Mouse (Mus musculus) liver, embryonic 11.5 days (tissue): Measurements from ENCODE around the gene Batf3. TPM values are rescaled to one million over a fixed set of nuclear protein-coding genes. Genes with fewer than 3 reads are reported as not detected.

ENCODE experiments used
- ATAC-seq: fragments of 200-750 bp; cut with Nextera tagmentation; replicated peaks from 2 replicates; pipeline ENCODE4 v1.8.0; 2017; ENCODE audit warnings: moderate number of reproducible peaks, mild to moderate bottlenecking, moderate TSS enrichment, moderate library complexity; ENCODE audit not compliant: low FRiP score
- DNase-seq: peaks from one replicate; pipeline ENCODE4 v3.0.0-alpha.2; 2017; ENCODE audit warnings: low spot score
- H3K27ac ChIP-seq: fragments of 300-500 bp; sonication (generic); 2 replicates; pipeline ENCODE4 v1.5.1; 2014; ENCODE audit warnings: mild to moderate bottlenecking, low read depth, low read length, control low read depth
- H3K27me3 ChIP-seq: fragments of 300-500 bp; sonication (generic); replicated peaks from 2 replicates; pipeline ENCODE4 v1.6.1; 2014; ENCODE audit warnings: low read length, mixed read lengths; ENCODE audit not compliant: control insufficient read depth, insufficient read depth
- H3K36me3 ChIP-seq: fragments of 300-500 bp; sonication (generic); 2 replicates; pipeline ENCODE4 v1.6.1; 2014; ENCODE audit warnings: mild to moderate bottlenecking, low read length, moderate library complexity, mixed read lengths; ENCODE audit not compliant: control insufficient read depth, insufficient read depth
- H3K4me1 ChIP-seq: fragments of 300-500 bp; sonication (generic); replicated peaks from 2 replicates; pipeline ENCODE4 v1.6.1; 2014; ENCODE audit warnings: low read length, mixed read lengths; ENCODE audit not compliant: control insufficient read depth, insufficient read depth
- H3K4me2 ChIP-seq: fragments of 300-500 bp; sonication (generic); 2 replicates; pipeline ENCODE4 v1.6.1; 2014; ENCODE audit warnings: mild to moderate bottlenecking, control low read depth, moderate library complexity
- H3K4me3 ChIP-seq: fragments of 300-500 bp; sonication (generic); 2 replicates; pipeline ENCODE4 v1.5.1; 2014; ENCODE audit warnings: low read depth, low read length, control low read depth
- H3K9ac ChIP-seq: fragments of 300-500 bp; sonication (generic); 2 replicates; pipeline ENCODE4 v1.6.1; 2014; ENCODE audit warnings: low read depth, low read length, control low read depth
- H3K9me3 ChIP-seq: fragments of 300-500 bp; sonication (generic); 2 replicates; pipeline ENCODE4 v1.6.1; 2016; ENCODE audit warnings: low read length, inconsistent platforms, mixed read lengths; ENCODE audit not compliant: control insufficient read depth
- WGBS: fragments of 180-500 bp; shearing (Covaris S2); extraction: QIAGEN DNeasy Blood & Tissue Kit; methylation state at CpG from one replicate; pipeline ENCODE4 v1.1.7; 2014; 5-methylcytosine and 5-hydroxymethylcytosine counted together
- polyA plus RNA-seq: library from polyadenylated mRNA; unstranded; fragments of >200 nt; fragmentation: Nextera tagmentation; extraction: Ambion mirVana; gene quantifications from 2 replicates; pipeline ENCODE4 v1.2.1, GENCODE M21; 2014

The Batf3 gene
- polyA plus RNA-seq, 1 experiment from 2014 or later, result 6.0 TPM

DNA sequence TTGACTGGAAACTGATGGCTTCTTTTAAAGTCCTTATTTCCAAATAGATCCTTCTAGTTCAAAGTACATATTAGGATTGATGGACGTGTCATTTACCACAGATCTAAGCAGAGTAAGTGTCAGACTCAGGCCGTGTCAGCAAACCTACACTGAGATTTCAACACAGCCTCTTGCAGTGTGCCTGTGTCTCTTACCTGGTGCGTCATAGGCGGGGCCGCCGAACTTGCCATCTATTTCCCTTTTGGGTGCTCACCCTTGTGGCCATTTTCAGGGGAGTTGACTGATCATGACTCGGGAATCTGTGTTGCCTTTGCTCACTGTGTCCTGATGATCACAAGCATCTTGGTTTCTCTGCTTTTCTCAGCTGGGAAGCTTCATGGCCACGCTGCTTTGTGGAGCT lies 14.4 kb upstream of the Batf3 start:
- Histone ChIP-seq H3K4me2 (no peak overlapping the region), H3K4me1 (0 out of 2 replicates have a peak, but pooled peaks cover 5% of the 10 kb centered on the region), H3K4me3 (no peak overlapping the region), H3K27ac (no peak overlapping the region), H3K9ac (no peak overlapping the region), H3K36me3 (peaks cover 26% of the 10 kb centered on the region), H3K9me3 (no peaks in the 10 kb centered on the region), H3K27me3 (no peaks in the 10 kb centered on the region)
- ATAC-seq, result no peak
- no peak for DNase-seq
- WGBS, result 82% methylated on average over 8 of the region's 8 CpGs

DNA sequence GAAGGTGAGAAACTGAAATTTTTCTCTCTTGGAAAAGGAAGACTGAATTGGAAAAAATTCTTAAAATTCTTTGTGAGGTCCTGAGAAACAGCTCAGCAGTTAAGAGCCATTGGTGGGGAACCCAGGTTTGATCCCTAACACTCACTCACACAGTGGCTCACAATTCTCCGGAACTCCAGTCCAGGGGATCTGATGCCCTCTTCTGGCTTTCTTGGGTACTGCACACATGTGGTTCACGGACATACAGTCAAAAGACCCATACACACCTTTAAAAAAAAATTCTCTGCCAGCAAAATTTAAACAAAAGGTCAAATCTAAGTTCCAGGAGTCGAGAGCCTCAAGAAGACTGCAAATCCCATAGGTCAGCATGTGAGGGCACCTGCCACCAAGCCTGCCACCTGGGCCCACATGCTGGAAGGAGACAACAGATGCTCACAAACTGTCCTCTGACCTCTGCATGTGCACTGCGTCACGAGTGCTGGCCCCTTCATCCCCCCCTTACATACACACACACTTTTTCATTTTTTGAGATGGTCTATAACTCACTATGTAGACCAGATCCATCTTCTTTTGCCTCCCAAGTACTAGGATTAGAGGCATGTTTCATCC lies 12.6 kb upstream of the Batf3 start:
- DNase-seq (no peak), ATAC-seq (no peak)
- Histone ChIP-seq H3K4me1 (0 out of 2 replicates have a peak, but pooled peaks cover 5% of the 10 kb centered on the region), H3K27me3 (no peaks in the 10 kb centered on the region), H3K4me3 (no peak overlapping the region), H3K36me3 (peaks cover 24% of the 10 kb centered on the region), H3K9me3 (no peaks in the 10 kb centered on the region), H3K27ac (no peak overlapping the region), H3K9ac (no peak overlapping the region), H3K4me2 (no peak overlapping the region)
- WGBS, result 67% methylated on average over 5 of the region's 5 CpGs

- no peak overlapping the region for H3K4me2 ChIP-seq
- no peak overlapping the region for H3K27ac ChIP-seq
- no peak for DNase-seq
- 0 out of 2 replicates have a peak, but pooled peaks cover 5% of the 10 kb centered on the region for H3K4me1 ChIP-seq
- ATAC-seq, result 0 out of 2 replicates have a peak, but pooled peaks have one; percentile 10
- no peak overlapping the region for H3K4me3 ChIP-seq
- H3K9ac ChIP-seq, result no peak overlapping the region
- no peaks in the 10 kb centered on the region for H3K9me3 ChIP-seq
- H3K27me3 ChIP-seq, result no peaks in the 10 kb centered on the region
- H3K36me3 ChIP-seq, result peaks cover 21% of the 10 kb centered on the region
- WGBS, result 64% methylated on average over 12 of the region's 12 CpGs
These were observed 12.1 kb upstream of the Batf3 start for GRCm38 (mm10) chr1:191085597-191085996.

DNA sequence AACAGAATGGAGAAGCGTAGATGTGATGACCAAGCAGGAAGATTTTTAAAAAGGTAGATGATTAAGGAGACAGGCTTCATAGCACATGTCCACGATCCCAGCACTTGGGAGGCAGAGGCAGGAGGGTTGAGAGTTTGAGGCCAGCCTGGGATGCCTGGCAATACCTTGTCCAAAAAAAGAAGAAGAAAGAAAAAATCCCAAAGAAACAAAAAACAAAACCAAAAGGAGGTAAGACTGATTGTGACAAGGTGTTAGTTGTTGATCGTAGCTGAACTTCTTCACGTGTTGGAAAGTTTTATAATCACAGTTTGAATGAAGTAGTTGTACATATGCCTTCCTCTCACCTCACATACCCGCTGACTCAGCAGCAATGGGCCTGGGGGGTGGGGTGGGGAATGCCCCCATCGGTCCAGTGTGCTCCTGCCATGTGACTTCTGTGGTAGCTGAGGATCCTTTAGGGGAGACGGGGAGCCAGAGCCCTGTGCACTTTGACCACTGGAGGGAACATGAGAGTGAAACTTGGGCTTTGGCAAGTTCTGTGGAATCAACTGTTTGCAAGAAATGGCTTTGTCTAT lies 11.3 kb upstream of the Batf3 start:
- no peaks in the 10 kb centered on the region for H3K27me3 ChIP-seq
- no peaks in the 10 kb centered on the region for H3K9me3 ChIP-seq
- WGBS, result 78% methylated on average over 7 of the region's 7 CpGs
- ATAC-seq (no peak), DNase-seq (no peak)
- no peak overlapping the region for H3K4me3 ChIP-seq
- no peak overlapping the region for H3K9ac ChIP-seq
- H3K27ac ChIP-seq, result no peak overlapping the region
- H3K36me3 ChIP-seq, result peaks cover 20% of the 10 kb centered on the region
- 0 out of 2 replicates have a peak, but pooled peaks cover 5% of the 10 kb centered on the region for H3K4me1 ChIP-seq
- no peak overlapping the region for H3K4me2 ChIP-seq

DNA sequence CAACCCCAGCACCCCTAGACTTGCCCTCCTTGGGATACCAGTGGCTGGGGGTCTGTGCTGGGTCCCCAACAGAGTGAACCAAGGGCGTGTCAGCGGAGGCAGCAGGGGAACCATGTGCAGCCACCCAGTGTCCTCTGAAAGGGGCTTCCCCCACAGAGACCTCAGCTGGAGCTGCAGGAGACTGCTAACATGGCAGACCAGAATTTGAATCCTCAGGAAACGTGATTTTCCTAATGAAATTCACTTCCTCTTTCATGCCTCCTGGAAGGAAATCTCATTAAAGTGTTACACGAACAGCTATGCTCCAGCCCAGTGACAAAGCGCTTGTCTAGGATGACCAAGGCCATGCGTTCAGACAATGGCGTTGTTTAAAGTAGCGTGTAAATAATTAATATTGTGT lies 10.7 kb upstream of the Batf3 start:
- DNase-seq (no peak), ATAC-seq (no peak)
- Histone ChIP-seq H3K27me3 (no peaks in the 10 kb centered on the region), H3K9me3 (no peaks in the 10 kb centered on the region), H3K36me3 (peaks cover 19% of the 10 kb centered on the region), H3K4me3 (no peak overlapping the region), H3K4me1 (0 out of 2 replicates have a peak, but pooled peaks cover 5% of the 10 kb centered on the region), H3K4me2 (no peak overlapping the region), H3K9ac (no peak overlapping the region), H3K27ac (0 out of 2 replicates have a peak overlapping the region, but pooled peaks have one; percentile 28)
- 83% methylated on average over 8 of the region's 8 CpGs for WGBS

DNA sequence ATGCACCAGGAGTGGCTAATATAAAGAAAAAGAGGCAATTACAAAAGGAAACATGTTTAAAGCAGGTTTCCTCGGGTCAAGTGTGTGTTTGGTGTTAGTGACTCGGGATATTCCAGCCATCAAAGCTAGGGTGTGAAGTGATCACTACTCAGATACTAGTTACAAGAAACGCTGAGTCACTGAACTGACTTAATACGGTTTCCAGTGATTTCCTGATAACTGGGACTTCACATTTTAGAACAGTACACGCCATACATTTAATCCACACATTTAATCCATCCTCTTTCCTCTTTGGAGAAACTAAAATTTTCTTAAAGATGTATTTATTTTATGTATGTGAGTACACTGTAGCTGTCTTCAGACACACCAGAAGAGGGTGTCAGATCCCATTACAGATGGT lies 9.7 kb upstream of the Batf3 start:
- no peak overlapping the region for H3K4me3 ChIP-seq
- DNase-seq (no peak), ATAC-seq (no peak)
- peaks cover 12% of the 10 kb centered on the region for H3K36me3 ChIP-seq
- WGBS, result 58% methylated on average over 5 of the region's 5 CpGs
- H3K9me3 ChIP-seq, result no peaks in the 10 kb centered on the region
- H3K27ac ChIP-seq, result no peak overlapping the region
- 0 out of 2 replicates have a peak, but pooled peaks cover 5% of the 10 kb centered on the region for H3K4me1 ChIP-seq
- no peaks in the 10 kb centered on the region for H3K27me3 ChIP-seq
- no peak overlapping the region for H3K9ac ChIP-seq
- no peak overlapping the region for H3K4me2 ChIP-seq

- no peak overlapping the region for H3K27ac ChIP-seq
- no peak overlapping the region for H3K4me3 ChIP-seq
- H3K27me3 ChIP-seq, result 0 out of 2 replicates have a peak, but pooled peaks cover 4% of the 10 kb centered on the region
- 46% methylated on average over 6 of the region's 6 CpGs for WGBS
- no peak overlapping the region for H3K4me2 ChIP-seq
- DNase-seq (no peak), ATAC-seq (no peak)
- H3K36me3 ChIP-seq, result peaks cover 7% of the 10 kb centered on the region
- H3K4me1 ChIP-seq, result 0 out of 2 replicates have a peak, but pooled peaks cover 5% of the 10 kb centered on the region
- H3K9ac ChIP-seq, result no peak overlapping the region
- no peaks in the 10 kb centered on the region for H3K9me3 ChIP-seq
These were observed 8.3 kb upstream of the Batf3 start for GRCm38 (mm10) chr1:191089355-191089754.

DNA sequence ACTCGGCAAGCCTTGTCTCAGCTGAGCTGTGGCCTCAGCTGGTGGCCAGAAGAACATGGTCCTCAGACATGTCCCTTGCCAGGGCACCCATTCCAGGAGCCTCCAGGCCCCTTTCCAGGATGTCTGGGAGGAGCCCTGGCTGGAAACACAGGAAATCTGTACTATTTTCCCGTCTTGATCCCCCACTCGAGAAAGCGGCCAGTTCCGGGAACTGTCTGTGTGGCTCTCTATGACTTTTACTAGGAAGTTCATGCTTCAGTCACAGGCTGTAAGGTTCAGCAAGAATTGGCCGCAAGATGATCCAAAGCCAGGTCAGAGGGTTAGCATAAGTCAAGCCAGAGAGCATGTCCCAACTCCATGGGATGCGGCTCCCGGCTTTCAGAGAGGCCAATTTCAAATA lies 5.6 kb upstream of the Batf3 start:
- ATAC-seq (no peak), DNase-seq (no peak)
- peaks cover 14% of the 10 kb centered on the region for H3K27me3 ChIP-seq
- 0 out of 2 replicates have a peak, but pooled peaks cover 5% of the 10 kb centered on the region for H3K4me1 ChIP-seq
- H3K36me3 ChIP-seq, result no peaks in the 10 kb centered on the region
- H3K9me3 ChIP-seq, result no peaks in the 10 kb centered on the region
- no peak overlapping the region for H3K9ac ChIP-seq
- H3K4me3 ChIP-seq, result no peak overlapping the region
- WGBS, result 76% methylated on average over 8 of the region's 8 CpGs
- H3K27ac ChIP-seq, result no peak overlapping the region
- no peak overlapping the region for H3K4me2 ChIP-seq

DNA sequence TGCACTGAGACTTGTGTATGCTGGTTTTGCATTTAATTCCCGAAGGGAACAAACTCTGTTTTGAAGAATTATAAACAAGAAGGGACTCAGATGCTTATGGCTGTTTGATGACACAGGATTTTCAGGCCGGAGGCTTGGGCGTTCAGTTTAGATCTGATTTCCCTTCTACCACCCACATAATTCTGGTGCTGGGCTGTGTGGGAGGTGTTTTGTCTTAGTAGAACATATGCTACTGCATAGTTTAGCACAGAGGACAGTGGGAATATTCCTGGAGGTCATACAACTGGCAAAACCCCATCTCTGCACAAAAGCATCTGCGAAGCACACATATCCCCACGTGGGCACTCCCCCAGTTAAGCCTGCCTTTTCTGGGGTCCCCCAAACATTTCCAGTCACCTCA lies 4.1 kb upstream of the Batf3 start:
- DNase-seq, result no peak
- no peak for ATAC-seq
- H3K36me3 ChIP-seq, result no peaks in the 10 kb centered on the region
- no peak overlapping the region for H3K4me2 ChIP-seq
- no peak overlapping the region for H3K9ac ChIP-seq
- no peaks in the 10 kb centered on the region for H3K9me3 ChIP-seq
- WGBS, result 65% methylated on average over 5 of the region's 5 CpGs
- no peak overlapping the region for H3K4me3 ChIP-seq
- H3K27me3 ChIP-seq, result peaks cover 29% of the 10 kb centered on the region
- no peaks in the 10 kb centered on the region for H3K4me1 ChIP-seq
- H3K27ac ChIP-seq, result no peak overlapping the region
